Mouse (Mus musculus): Measurements from ENCODE around the gene Epop. TPM values are rescaled to one million over a fixed set of nuclear protein-coding genes. Genes with fewer than 3 reads are reported as not detected.
A peak's percentile ranks its signal among the peaks of the same experiment; 100 is the strongest.
"Not testable (repeated sequence)": the region's sequence is repeated elsewhere in the genome, so short reads cannot be mapped to it uniquely, and the experiment has no call there.

Gene Epop
- polyA plus RNA-seq, 2 experiments from 2014 or later: 0.43 to 0.78 TPM

GRCm38 (mm10) chr11:97660734-97661647 lies 31.5 kb upstream of the Epop start:
- ATAC-seq: no peak

DNA sequence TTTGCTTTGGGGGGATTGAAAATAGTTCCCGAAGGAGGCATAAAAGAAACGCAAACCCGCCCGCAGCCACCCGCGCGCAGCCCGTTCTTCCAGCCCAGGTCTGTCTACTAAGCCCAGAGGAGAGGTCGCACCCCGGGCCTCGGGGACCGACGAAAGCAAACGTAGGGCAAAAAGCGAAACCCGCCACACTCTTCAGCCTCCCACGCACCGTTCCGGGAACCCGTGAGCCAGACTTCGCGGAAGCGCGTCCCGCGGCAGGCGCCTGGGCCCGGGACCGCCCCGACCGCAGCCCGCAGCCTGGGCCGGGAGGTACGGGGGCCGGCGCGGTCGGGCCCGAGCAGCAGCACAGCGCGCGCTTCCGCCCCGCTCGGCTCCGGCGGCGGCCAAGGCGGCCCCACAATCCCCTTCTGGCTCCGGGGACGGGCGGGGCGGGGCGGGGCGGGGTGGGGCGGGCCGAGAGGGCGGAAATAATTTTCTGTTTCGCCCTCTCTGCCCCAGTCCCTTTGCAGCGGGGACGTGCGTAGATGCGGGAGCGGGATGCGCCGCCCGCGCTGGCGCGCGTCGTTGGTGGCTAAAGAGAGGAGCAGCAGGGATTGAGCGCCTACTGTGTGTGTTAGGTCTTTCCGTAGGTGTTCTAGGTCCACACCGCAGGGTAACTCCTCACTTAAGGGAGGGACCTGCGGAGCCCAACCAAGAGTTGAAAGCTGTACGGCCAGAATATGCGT lies 30.6 kb upstream of the Epop start:
- ATAC-seq: peak; percentile 38

- peak; percentile 71 for ATAC-seq
Measured at GRCm38 (mm10) chr11:97659267-97659989, 29.9 kb upstream of the Epop start.

GRCm38 (mm10) chr11:97658751-97659266 lies 29.3 kb upstream of the Epop start:
- ATAC-seq: no peak

GRCm38 (mm10) chr11:97657967-97658366 lies 28.5 kb upstream of the Epop start:
- ATAC-seq: not testable (repeated sequence)

- ATAC-seq: no peak
Measured at GRCm38 (mm10) chr11:97657184-97657945, 27.9 kb upstream of the Epop start.

- no peak for ATAC-seq
Measured at GRCm38 (mm10) chr11:97656269-97656971, 26.9 kb upstream of the Epop start.

DNA sequence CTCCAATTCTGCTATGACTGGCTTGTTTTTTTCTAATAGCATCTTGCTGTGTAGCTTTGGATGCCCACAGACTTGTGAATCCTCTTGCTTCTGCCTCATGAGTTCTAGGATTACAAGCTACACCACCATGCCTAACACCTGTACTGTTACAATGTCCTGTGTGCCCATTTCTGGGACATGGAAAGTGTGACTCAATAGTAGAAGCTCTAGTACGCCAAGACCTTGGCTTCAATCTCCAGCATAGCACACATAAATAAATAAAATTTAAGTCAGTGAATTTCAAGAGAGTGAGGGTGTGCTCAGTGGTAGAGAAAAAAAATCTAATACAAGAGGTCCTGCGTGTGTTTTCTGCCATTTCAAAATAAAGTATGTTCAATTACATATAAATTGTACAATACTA lies 24.7 kb upstream of the Epop start:
- ATAC-seq: no peak

DNA sequence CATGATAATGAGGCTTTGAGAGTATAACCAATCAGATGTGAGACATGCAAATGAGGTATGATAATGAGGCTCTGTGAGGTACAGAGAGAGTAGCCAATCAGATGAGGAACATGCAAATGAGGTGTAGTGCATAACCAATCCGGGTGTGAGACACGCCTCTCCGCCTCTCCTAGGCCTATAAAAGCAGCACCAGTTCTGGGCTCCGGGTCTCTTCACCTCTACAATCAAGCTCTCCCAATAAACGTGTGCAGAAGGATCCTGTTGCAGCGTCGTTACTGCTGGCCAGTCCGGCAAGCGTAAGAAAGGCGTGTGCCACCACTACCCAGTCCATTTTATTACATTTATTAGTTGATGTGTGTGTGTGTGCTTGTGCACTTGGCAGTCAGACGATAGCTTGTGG lies 23.9 kb upstream of the Epop start:
- not testable (repeated sequence) for ATAC-seq

DNA sequence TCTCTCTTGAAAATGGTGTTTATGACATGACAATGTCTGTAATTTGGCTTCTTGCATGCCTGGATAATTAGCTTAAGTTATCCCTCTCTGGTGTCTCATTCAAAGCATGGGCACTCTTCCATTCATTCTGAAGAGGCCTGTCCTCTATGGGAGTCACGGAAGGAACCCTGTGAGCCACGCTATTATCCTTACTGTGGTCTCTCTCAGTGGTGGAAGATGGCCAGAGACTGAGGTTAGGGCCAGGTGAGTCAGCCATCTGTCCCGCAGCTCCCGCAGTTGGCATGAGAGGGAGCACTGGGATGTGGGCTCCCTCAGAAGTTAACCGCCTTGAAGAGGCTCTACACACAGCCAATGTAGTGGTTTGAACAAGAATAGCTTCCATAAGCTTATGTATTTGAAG lies 20.8 kb upstream of the Epop start:
- ATAC-seq: no peak

DNA sequence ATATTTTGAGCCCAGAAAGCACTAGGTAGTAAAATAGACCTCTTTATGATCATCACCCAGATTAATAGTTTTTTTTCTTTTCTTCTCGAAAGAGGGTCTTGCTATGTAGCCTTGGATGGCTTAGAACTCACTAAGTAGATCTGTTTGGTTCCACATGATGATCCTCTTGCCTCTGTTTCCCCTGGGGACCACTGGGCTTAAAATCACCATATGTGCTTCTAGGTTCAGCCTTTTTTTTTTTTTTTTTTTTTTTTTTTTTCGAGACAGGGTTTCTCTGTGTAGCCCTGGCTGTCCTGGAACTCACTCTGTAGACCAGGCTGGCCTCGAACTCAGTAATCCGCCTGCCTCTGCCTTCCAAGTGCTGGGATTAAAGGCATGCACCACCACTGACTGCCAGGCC lies 19.0 kb upstream of the Epop start:
- ATAC-seq: not testable (repeated sequence)

DNA sequence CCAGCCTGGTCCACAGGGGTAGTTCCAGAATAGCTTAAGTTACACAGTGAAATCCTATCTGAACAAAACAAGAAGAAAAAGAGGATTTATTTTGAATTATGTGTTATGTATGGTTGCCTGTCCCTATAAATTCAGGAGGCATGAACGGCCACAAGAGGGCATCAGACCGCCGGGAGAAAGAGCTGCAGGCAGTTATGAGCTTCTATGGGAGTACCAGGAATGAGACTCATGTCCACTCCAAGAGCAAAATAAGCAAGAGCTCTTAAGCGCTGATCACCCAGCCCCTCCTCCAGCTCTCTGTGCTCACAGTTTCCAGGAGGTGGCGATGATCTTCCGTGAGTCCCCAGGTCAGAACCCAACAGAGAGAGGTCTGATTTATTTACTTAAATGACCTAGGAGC lies 15.3 kb upstream of the Epop start:
- no peak for ATAC-seq

DNA sequence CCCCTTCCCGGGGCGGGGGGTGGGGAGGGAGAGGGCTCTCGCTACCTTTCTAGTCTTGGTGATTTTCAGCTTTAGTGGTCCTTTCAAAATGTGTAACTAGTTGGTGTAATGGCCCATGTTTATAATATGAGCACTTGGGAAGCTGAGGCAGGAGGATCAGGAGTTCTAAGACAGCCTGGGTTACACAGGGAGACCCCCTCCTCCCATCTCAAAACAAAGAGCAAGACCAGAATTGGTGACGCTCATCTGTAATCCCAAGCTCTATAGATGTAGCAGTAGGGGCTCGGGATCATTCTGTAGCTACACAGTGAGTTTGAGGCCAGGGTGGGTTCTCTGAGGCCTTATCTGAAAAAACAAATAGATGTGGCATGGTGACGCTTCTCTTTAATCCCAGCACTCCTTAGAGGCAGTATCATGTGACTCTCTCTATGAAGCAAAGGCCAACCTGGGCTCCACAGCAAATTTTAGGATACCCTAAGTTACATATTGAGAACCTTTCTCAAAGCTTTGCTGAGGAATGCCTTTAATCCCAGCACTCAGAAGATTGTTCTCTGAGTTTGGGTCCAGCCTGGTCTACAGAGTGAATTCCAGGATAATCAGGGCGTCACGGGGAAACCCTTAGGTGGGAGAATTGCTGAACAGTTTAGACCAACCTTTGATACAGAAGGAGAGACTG lies 14.0 kb upstream of the Epop start:
- no peak for ATAC-seq

GRCm38 (mm10) chr11:97642746-97643145 lies 13.2 kb upstream of the Epop start:
- no peak for ATAC-seq

DNA sequence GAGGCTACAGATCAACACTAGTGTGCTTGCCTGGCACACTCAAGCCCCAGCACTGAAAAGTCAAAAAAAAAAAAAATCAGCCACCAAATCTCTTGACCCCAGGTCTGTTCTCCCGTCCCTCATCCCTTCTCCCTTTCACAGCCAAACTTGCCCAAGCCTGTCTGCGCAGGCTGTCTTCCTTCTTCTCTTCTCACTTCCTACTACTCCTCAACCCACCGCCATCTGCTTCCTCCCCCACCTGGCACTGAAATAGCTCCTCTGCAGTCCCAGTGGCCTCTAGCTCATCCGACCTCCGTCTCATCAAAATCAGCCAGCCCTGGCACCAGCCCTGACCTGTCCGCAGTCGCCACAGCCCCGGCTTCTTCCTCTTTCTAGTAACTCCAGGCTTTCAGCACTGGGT lies 12.2 kb upstream of the Epop start:
- ATAC-seq: no peak

DNA sequence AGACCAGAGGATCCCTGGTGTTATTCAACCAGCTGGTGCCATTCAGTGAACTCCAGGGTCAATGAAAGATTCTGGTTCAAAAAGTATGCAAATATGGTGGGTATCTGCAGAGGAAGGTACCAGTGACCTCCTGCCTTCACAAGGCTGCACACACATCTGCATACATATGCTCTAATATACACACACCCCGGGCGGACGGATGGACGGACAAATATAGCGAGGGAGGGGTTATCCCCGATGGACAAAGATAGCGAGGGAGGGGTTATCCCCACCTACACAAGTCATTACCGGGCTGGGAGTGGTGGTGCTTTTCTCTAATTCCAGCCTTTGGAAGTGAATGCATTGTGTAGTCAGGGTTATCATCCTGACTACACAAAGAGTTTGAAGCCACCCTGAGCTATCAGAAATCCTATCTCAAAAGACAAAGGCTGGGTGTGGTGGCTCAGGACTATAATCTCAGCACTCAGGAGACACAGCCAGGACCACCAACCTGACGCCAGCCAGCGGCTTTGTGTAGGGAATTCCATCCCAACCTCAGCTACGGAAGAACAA lies 6.0 kb upstream of the Epop start:
- ATAC-seq: no peak

- ATAC-seq: not testable (repeated sequence)
Measured at GRCm38 (mm10) chr11:97632440-97632839, 2.9 kb upstream of the Epop start.

DNA sequence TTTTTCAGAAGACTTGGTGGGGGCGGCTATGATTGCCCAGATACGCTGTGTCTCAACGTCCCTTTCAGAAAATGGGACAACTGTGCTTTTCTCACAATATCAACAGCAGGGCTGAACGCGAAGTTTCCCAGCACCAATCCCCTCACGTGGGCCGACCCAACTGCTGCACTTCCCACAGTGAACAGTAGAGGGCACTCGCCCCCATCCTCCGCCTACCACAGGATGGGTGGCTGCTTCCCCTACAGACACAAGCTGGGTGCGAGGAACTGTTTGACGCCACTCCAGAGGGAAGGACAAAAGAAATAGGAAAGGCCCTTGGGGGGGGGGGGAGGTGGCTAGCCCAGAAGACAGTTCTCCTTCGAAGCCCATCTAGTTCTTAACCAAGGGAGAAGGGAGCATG lies 2.4 kb upstream of the Epop start:
- peak; percentile 73 for ATAC-seq

GRCm38 (mm10) chr11:97631500-97631899 lies 2.0 kb upstream of the Epop start:
- ATAC-seq: no peak

GRCm38 (mm10) chr11:97631046-97631445 lies 1.5 kb upstream of the Epop start:
- no peak for ATAC-seq
